Mouse (Mus musculus): ENCODE results near the gene Il23r.

Il23r gene

DNA sequence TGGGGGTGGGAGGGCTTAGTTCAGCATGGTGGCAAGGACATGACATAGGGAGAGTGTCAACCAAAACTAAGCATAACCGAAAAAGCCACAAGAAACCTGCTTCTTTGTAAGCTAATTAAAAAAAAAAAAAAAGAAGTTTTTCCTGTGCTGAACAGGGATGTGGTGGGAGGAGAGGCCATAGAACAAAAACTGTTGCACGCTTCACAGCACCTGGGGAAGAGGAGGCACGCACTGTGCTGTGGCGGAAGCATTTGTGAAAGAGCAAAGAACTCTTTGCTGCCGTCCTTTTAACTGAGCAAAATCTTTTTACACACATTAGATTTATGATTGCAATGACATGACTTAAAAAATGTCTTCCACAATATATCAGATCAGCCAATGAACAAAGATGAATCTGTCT lies 69.9 kb downstream of the Il23r start:
- DNase-seq, result peak; percentile 42 to 65

- no peak for DNase-seq
These were observed 75.1 kb downstream of the Il23r start for GRCm38 (mm10) chr6:67416557-67416956.

DNA sequence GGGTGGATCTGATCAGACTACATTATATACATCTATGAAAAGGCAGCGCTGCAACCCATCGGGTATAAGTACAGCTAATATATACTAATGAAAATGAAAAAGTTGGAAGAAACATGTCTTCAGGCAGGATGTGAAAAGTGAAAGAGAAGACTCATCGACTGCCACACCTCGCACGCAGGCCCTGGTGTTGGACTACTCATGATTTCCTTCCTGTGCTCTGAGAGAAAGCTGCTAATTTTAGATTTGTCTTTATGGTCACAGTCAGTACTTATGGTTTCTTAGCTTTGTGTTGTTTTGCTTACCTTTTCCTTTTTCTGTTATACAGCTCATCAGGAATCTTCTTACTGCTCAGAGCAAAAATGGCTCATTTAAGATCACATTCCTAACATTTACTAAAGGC lies 76.4 kb downstream of the Il23r start:
- DNase-seq, result peak; percentile 27 to 38

DNA sequence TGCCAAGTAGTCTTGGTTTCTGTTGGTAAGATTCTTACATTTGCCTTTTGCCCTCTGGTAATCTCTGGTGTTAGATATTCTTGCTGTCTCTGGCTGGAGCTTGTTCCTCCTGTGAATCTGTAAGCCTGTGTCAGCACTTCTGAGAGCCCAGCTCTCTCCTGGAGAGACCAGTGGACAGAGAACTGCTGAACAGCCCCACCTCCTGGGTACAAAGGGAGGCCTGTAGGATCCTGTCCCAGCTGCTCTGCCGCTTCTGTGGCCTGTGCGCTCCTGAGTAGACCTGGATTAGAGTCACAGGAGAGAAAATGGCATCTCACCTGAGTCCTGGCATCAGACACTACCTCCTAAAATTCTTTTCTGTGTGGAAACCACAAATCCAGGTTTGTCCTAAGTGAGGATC lies 78.3 kb downstream of the Il23r start:
- peak in 1 of 2 experiments; percentile 17 for DNase-seq

DNA sequence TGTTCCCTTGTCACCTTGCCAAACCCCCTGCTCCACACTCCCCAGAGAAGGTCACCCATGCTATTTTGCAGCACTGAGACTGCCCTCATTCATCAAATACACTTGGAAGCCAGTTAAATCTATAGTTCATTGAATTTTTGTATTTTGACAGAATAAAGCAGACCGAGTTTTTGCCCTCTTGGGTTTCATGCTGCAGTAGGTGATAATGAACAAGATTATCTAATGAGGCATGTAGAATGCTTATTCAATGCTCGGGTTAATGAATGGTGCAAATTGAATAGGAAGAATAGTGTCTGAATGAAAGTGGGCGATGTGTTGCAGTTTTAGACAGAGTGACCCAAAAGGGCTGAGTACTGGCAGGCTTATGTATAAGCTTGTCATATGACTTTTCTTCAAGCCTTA lies 86.4 kb downstream of the Il23r start:
- DNase-seq, result no peak

- DNase-seq, result no peak
These were observed 92.1 kb downstream of the Il23r start for GRCm38 (mm10) chr6:67399551-67399950.

- peak; percentile 42 for DNase-seq
These were observed 115.7 kb downstream of the Il23r start, which contains the start of gene Il12rb2 for GRCm38 (mm10) chr6:67375982-67376391. Gene Il12rb2 (minus strand): TSS chr6:67376188.

All from thymus, postnatal 36 days (tissue).